8 mouse cellular contexts compared by ENCODE assay signal in the genomic region with DNA sequence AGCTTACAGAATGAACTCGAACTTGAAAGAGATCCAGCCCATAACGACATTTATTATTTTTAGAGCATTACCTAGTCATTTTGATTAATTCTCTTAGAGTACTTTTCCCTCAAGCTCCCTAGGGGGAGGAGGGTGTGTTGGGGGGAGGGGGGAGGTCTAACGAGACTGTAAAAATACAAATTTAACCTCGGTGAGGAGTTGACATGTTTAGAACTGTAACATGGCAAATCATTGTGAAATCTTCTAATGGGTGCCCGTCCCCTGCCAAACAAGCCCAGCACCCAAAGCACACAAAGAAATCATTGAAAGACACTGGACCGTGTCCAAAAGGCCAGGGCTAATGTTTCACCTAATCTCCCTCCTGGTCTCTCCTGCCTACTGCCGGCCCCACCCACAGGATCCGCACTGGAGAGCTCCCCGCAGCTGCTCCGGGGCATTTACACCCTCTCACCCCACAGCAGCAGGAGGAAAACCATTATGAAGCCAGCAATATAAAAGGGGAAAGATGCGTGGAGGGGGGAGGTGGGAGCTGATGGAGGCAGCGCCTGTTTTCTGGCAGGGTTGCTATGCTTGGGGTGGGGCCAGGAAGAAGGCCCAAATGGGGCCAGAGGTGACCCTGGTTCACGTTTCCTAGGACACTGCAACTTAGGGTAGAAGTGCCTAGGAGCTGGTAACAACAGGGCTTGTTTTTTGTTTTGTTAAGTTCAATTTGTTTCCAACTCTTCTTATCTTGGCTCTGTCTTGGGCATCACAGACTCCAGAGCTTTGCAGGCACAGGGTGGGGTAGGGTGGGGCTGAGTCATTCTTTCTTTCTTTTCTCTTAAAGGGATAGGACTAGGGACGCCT.
DNase-seq lines count a peak whose midpoint lies in the region; ATAC-seq and TF ChIP-seq lines count a peak whose summit lies in the region.

No protein-coding gene starts in this region.

- no peak for TF ChIP-seq CTCF in E14TG2a.4 (conservative IDR thresholded peaks at IDR 0.05; ENCODE audit: low read length)

- H3K4me2 ChIP-seq in forebrain, embryonic 11.5 days (ENCODE audit: low read depth, low read length, severe bottlenecking), result no peak overlapping the region; the same call in 1 of the 2 replicates
- peak overlapping the region; percentile 10; the same call in 1 of the 2 replicates for H3K4me2 ChIP-seq in limb, embryonic 11.5 days (ENCODE audit: low read depth, severe bottlenecking)
- peak overlapping the region; percentile 12 for H3K4me2 ChIP-seq in midbrain, embryonic 11.5 days

- peaks cover 50% of the 10 kb centered on the region for H3K4me1 ChIP-seq in E14TG2a.4 (replicated peaks; ENCODE audit: low read depth, low read length)
- peaks cover 9% of the 10 kb centered on the region for H3K4me1 ChIP-seq in forebrain, embryonic 11.5 days (replicated peaks; ENCODE audit: control insufficient read depth, insufficient read depth, low read length)
- H3K4me1 ChIP-seq in limb, embryonic 11.5 days (ENCODE audit: control insufficient read depth, insufficient read depth, low read length), result peaks cover 6% of the 10 kb centered on the region; the same call in 1 of the 2 replicates
- peaks cover 10% of the 10 kb centered on the region for H3K4me1 ChIP-seq in midbrain, embryonic 11.5 days (ENCODE audit: control insufficient read depth, insufficient read depth, low read length)

- DNase-seq in adrenal gland, adult 18-20 months (ENCODE audit: low spot score in 2 of 2), result peak; percentile 51
- DNase-seq in forebrain, embryonic 11.5 days (ENCODE audit: low spot score), result peak; percentile 52
- peak; percentile 66 for DNase-seq in heart, postnatal 4 days
- DNase-seq in limb, embryonic 11.5 days (ENCODE audit: low spot score), result peak; percentile 51
- peak; percentile 87 for DNase-seq in midbrain, embryonic 11.5 days (ENCODE audit: low spot score, missing footprints)
- no peak for DNase-seq in cerebellum, postnatal 4 days (ENCODE audit: low spot score in 2 of 2)

- 11% methylated on average over 14 of the region's 14 CpGs for WGBS in forebrain, embryonic 11.5 days
- WGBS in limb, embryonic 11.5 days, result 7% methylated on average over 14 of the region's 14 CpGs
- WGBS in midbrain, embryonic 11.5 days, result 14% methylated on average over 14 of the region's 14 CpGs

- ATAC-seq in forebrain, embryonic 11.5 days (replicated peaks; ENCODE audit: low FRiP score), result 0 out of 2 replicates have a peak, but pooled peaks have one; percentile 38
- peak; percentile 56; the same call in 1 of the 2 replicates for ATAC-seq in limb, embryonic 11.5 days (ENCODE audit: insufficient number of reproducible peaks, low FRiP score, low TSS enrichment, low read depth)
- peak; percentile 70 for ATAC-seq in midbrain, embryonic 11.5 days (ENCODE audit: low FRiP score)
- no peak for ATAC-seq in cerebellum, adult (ENCODE audit: insufficient number of reproducible peaks, low FRiP score, low TSS enrichment)

- H3K9me3 ChIP-seq in E14TG2a.4 (ENCODE audit: low read length), result 0 out of 2 replicates have a peak, but pooled peaks cover 2% of the 10 kb centered on the region
- H3K9me3 ChIP-seq in forebrain, embryonic 11.5 days (ENCODE audit: control insufficient read depth, low read length), result no peaks in the 10 kb centered on the region
- H3K9me3 ChIP-seq in limb, embryonic 11.5 days (ENCODE audit: control insufficient read depth, low read length), result no peaks in the 10 kb centered on the region
- no peaks in the 10 kb centered on the region for H3K9me3 ChIP-seq in midbrain, embryonic 11.5 days (ENCODE audit: control insufficient read depth, low read length)

- H3K4me3 ChIP-seq in E14TG2a.4 (replicated peaks; ENCODE audit: low read length), result peak overlapping the region; percentile 50
- no peak overlapping the region for H3K4me3 ChIP-seq in forebrain, embryonic 11.5 days (ENCODE audit: low read depth, low read length)
- no peak overlapping the region for H3K4me3 ChIP-seq in limb, embryonic 11.5 days (ENCODE audit: low read depth, low read length)
- no peak overlapping the region for H3K4me3 ChIP-seq in midbrain, embryonic 11.5 days (ENCODE audit: low read depth, low read length)

- peak overlapping the region; percentile 7; the same call in 1 of the 2 replicates for H3K9ac ChIP-seq in forebrain, embryonic 11.5 days (ENCODE audit: low read length)
- H3K9ac ChIP-seq in limb, embryonic 11.5 days (ENCODE audit: low read length), result peak overlapping the region; percentile 48; the same call in 1 of the 2 replicates
- 0 out of 2 replicates have a peak overlapping the region, but pooled peaks have one; percentile 17 for H3K9ac ChIP-seq in midbrain, embryonic 11.5 days (ENCODE audit: low read length)

- H3K27me3 ChIP-seq in E14TG2a.4 (ENCODE audit: insufficient read depth, low read length), result no peaks in the 10 kb centered on the region
- H3K27me3 ChIP-seq in forebrain, embryonic 11.5 days (ENCODE audit: control insufficient read depth, insufficient read depth, low read length), result no peaks in the 10 kb centered on the region
- no peaks in the 10 kb centered on the region for H3K27me3 ChIP-seq in limb, embryonic 11.5 days (ENCODE audit: control insufficient read depth, insufficient read depth, low read length)
- H3K27me3 ChIP-seq in midbrain, embryonic 11.5 days (ENCODE audit: control insufficient read depth, insufficient read depth, low read length), result no peaks in the 10 kb centered on the region

- H3K36me3 ChIP-seq in E14TG2a.4 (ENCODE audit: insufficient read depth, low read length), result no peaks in the 10 kb centered on the region
- H3K36me3 ChIP-seq in forebrain, embryonic 11.5 days (ENCODE audit: control insufficient read depth, insufficient read depth, low read length), result no peaks in the 10 kb centered on the region
- H3K36me3 ChIP-seq in limb, embryonic 11.5 days (ENCODE audit: control insufficient read depth, insufficient read depth, low read length), result no peaks in the 10 kb centered on the region
- H3K36me3 ChIP-seq in midbrain, embryonic 11.5 days (ENCODE audit: control insufficient read depth, insufficient read depth, low read length), result no peaks in the 10 kb centered on the region

- H3K27ac ChIP-seq in forebrain, embryonic 11.5 days (ENCODE audit: low read depth, low read length), result peak overlapping the region; percentile 14; the same call in 1 of the 2 replicates
- no peak overlapping the region; the same call in 1 of the 2 replicates for H3K27ac ChIP-seq in limb, embryonic 11.5 days (replicated peaks; ENCODE audit: low read depth, low read length)
- H3K27ac ChIP-seq in midbrain, embryonic 11.5 days (ENCODE audit: low read depth, low read length), result peak overlapping the region; percentile 10; the same call in 1 of the 2 replicates

Comparison
In these comparisons a context has a peak if more than half of its experiments do, and no peak if none do; other contexts are left out.
1. DNase-seq: peak in adrenal gland, adult 18-20 months (2 of 2), forebrain, embryonic 11.5 days (single experiment), heart, postnatal 4 days (single experiment), limb, embryonic 11.5 days (single experiment) and midbrain, embryonic 11.5 days (single experiment); none in cerebellum, postnatal 4 days (0 of 2).
2. Peak in every context shown above with its lines, with median percentiles within 50 percentile points of each other: H3K9ac ChIP-seq.